10 mouse cellular contexts compared by ENCODE assay signal in the genomic region with DNA sequence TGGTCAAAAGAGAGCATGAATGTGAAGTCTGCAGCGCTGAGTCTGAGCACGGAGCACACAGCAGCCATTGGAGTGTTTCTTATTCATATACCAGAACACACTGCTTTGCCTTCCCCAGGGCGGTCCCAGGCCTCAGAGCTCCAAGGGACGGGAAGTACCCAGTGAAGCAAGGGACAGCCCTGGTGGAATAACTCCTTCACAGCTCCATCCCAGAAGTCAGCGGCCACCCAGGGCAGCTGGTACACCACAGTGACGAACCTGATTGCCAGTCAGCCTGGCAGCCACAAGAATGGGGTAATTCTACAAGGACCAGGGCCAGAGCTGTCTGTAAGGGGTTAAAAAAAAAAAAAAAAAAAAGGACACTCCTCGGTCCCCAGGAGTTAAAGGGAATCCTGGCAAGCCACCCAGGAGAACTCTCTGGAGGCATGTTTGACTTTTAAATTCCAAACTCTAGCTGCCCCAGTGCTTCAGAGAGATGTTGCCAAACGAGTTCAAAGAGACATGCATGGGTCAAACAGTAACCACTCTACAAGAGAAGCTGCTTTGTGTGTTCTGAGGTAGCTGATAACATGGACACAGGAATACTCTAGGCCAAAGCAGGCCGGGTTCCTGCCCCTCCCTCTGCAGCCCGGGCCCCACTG. TPM values are rescaled to one million over a fixed set of nuclear protein-coding genes. Genes with fewer than 3 reads are reported as not detected.
DNase-seq lines count a peak whose midpoint lies in the region; ATAC-seq and TF ChIP-seq lines count a peak whose summit lies in the region.
"Had no signal": no experiment of that assay in that cellular context is flagged by ENCODE, and none has a peak within 500 bp of the region (broad histone marks: within the 10 kb centered on the region; RNA-seq: fewer than 3 reads in every experiment).

No protein-coding gene starts in this region.

- H3K36me3 ChIP-seq in ES-E14 (ENCODE audit: control insufficient read depth, insufficient read depth, low read length, poor library complexity, severe bottlenecking), result no peaks in the 10 kb centered on the region; the same call in 1 of the 2 replicates
- H3K36me3 ChIP-seq in midbrain, embryonic 13.5 days, result no peaks in the 10 kb centered on the region

- H3K27me3 ChIP-seq in midbrain, embryonic 13.5 days, result 0 out of 2 replicates have a peak, but pooled peaks cover 9% of the 10 kb centered on the region

- H3K4me3 ChIP-seq in ES-E14 (ENCODE audit: insufficient read depth in 1 of 2, low read depth in 1 of 2, low read length in 2 of 2, poor library complexity in 1 of 2, severe bottlenecking in 1 of 2), result no peak overlapping the region
- H3K4me3 ChIP-seq in lung, adult 2 months (replicated peaks; ENCODE audit: extremely low read depth, low read depth, low read length), result peak overlapping the region; percentile 8
- no peak overlapping the region for H3K4me3 ChIP-seq in midbrain, embryonic 13.5 days (replicated peaks)
- H3K4me3 ChIP-seq: erythroblast, embryonic 14.5 days had no signal

- H3K9ac ChIP-seq in ES-E14 (ENCODE audit: insufficient read depth, low read depth, low read length, poor library complexity, severe bottlenecking), result no peak overlapping the region
- H3K9ac ChIP-seq in midbrain, embryonic 13.5 days (replicated peaks), result no peak overlapping the region

- peaks cover 7 to 13% of the 10 kb centered on the region in 2 experiments; a peak in 3 of 4 replicates for H3K4me1 ChIP-seq in ES-E14 (ENCODE audit: control insufficient read depth in 2 of 2, insufficient read depth in 2 of 2, low read length in 2 of 2, poor library complexity in 1 of 2)
- H3K4me1 ChIP-seq in lung, adult 2 months (ENCODE audit: control insufficient read depth, insufficient read depth, low read length), result peaks cover 38% of the 10 kb centered on the region
- no peaks in the 10 kb centered on the region for H3K4me1 ChIP-seq in midbrain, embryonic 13.5 days (replicated peaks)

- no peak overlapping the region for H3K4me2 ChIP-seq in midbrain, embryonic 13.5 days (replicated peaks)

- TF ChIP-seq CTCF in lung, adult 2 months (IDR thresholded peaks at IDR 0.05; ENCODE audit: insufficient read depth, low read length), result no peak

- DNase-seq in ES-E14 (ENCODE audit: low read depth, low spot score) (no peak), adipocyte (ENCODE audit: low spot score) (peak; percentile 66)
- DNase-seq in kidney, adult 9 months, result peak; percentile 84
- DNase-seq in lung, adult 2 months, result peak; percentile 55
- DNase-seq in right cerebral cortex, postnatal 4 days, result no peak
- DNase-seq: thymus, postnatal 36 days had no signal

- no peak for TF ChIP-seq POLR2A in lung, adult 2 months (IDR thresholded peaks at IDR 0.05; ENCODE audit: borderline replicate concordance, extremely low read depth, low read depth, low read length)

- WGBS in lung, adult 2 months, result 39% methylated on average over 10 of the region's 10 CpGs
- WGBS in midbrain, embryonic 13.5 days, result 71% methylated on average over 10 of the region's 10 CpGs

- no peak overlapping the region for H3K27ac ChIP-seq in ES-E14 (ENCODE audit: insufficient read depth, low read depth, low read length, poor library complexity, severe bottlenecking)
- no peak overlapping the region for H3K27ac ChIP-seq in midbrain, embryonic 13.5 days

- no peaks in the 10 kb centered on the region for H3K9me3 ChIP-seq in ES-E14 (ENCODE audit: control insufficient read depth, insufficient read depth, low read depth, low read length)
- no peaks in the 10 kb centered on the region for H3K9me3 ChIP-seq in midbrain, embryonic 13.5 days

- in situ Hi-C loops in ES-E14 (cut with MboI; ENCODE audit: low sequenced_read_pairs in 2 of 2, unreplicated experiment in 2 of 2), result no loop called here

- no peak for ATAC-seq in erythroid progenitor cell, adult 5-6 weeks (replicated peaks; ENCODE audit: low FRiP score, poor library complexity, severe bottlenecking)
- ATAC-seq in midbrain, embryonic 13.5 days, result no peak
- ATAC-seq: hindbrain, embryonic 16.5 days had no signal

TF ChIP-seq in ES-E14, 5 proteins besides CTCF, POLR2A, EP300 and RAD21:
- no peak for TF ChIP-seq HCFC1 (IDR thresholded peaks at IDR 0.05; ENCODE audit: borderline replicate concordance, insufficient read depth, low read length)
- TF ChIP-seq ZNF384 (IDR thresholded peaks at IDR 0.05; ENCODE audit: low read depth, low read length), result peak; percentile 86

RNA-seq across cellular contexts. Expression of a gene that starts 15.4 kb away (rescaled TPM):
- 29.8 and 44.3 TPM in 2 replicates for total RNA-seq in ES-E14 (2012; rRNA removed)
- 46.7 and 51.8 TPM in 2 replicates for polyA plus RNA-seq in lung, adult 2 months (2012; rRNA removed)
- total RNA-seq in erythroid progenitor cell, adult 5-6 weeks (2015; ENCODE audit: low replicate concordance), result 0.84 and 1.8 TPM in 2 replicates
- total RNA-seq in erythroid progenitor cell, adult 5-6 weeks (2017; ENCODE audit: low replicate concordance), result 2.0 and 4.5 TPM in 2 replicates
- polyA plus RNA-seq in midbrain, embryonic 13.5 days (2015; fragmentation: Nextera tagmentation; extraction: Ambion mirVana), result 1.3 and 1.6 TPM in 2 replicates
- polyA plus RNA-seq: erythroblast, embryonic 14.5 days had no signal

RNA-seq across cellular contexts. Expression of a gene that starts 26.8 kb away (rescaled TPM):
- 43.5 and 51.1 TPM in 2 replicates for total RNA-seq in ES-E14 (2012; rRNA removed)
- 0.38 and 0.40 TPM in 2 replicates for polyA plus RNA-seq in lung, adult 2 months (2012; rRNA removed)
- total RNA-seq in erythroid progenitor cell, adult 5-6 weeks (2015; ENCODE audit: low replicate concordance), result 1.7 and 9.7 TPM in 2 replicates
- 1.9 and 8.8 TPM in 2 replicates for total RNA-seq in erythroid progenitor cell, adult 5-6 weeks (2017; ENCODE audit: low replicate concordance)
- 15.9 and 16.3 TPM in 2 replicates for polyA plus RNA-seq in midbrain, embryonic 13.5 days (2015; fragmentation: Nextera tagmentation; extraction: Ambion mirVana)
- polyA plus RNA-seq: erythroblast, embryonic 14.5 days had no signal

Comparison
In these comparisons a context has a peak if more than half of its experiments do, and no peak if none do; other contexts are left out.
1. DNase-seq: peak in adipocyte (single experiment), kidney, adult 9 months (single experiment) and lung, adult 2 months (single experiment); none in ES-E14 (single experiment) and right cerebral cortex, postnatal 4 days (single experiment).